Mouse (Mus musculus): ENCODE results near the gene Il22ra1.

The Il22ra1 gene

GRCm38 (mm10) chr4:135772671-135773070 lies 44.7 kb downstream of the Il22ra1 start:
- no peak for DNase-seq

DNA sequence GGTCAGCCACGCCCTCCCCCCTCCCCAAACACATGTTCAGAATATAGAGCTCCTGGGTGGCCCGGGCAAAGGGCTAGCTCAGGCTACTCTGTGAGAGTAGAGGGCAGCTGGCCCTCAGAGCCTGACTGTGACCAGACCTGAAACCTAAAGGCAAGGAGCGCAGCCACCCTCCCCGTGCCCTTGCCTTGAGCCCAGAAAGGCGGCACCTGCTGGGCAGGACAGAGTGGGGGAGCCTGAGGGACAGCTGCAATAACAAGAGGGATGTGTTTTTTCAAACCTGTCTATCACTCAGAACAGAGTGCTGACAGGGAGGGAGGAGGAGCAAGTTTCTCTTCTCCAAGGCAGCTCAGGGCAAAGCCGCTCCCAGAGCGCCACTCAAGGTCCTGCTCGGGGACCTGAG lies 46.5 kb downstream of the Il22ra1 start:
- no peak for DNase-seq

DNA sequence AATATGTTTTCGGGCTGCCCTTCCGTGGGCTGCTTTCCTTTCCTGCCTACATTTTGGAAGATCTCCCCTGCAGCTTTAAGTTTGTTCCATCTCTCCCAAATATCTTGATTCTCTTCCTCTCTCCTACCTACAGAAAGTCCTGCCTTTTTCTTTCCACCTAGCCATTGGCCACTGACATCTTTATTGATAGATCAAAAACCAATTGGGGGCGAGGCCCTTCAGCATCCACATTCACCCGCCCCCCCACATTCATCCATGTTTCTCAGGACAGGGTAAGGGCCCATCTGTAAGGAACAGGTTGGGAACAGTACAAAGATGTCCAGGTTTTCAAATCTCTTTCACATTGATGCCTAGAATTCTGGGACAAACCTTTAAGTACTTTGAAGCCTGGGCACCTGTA lies 48.9 kb downstream of the Il22ra1 start:
- DNase-seq: no peak

DNA sequence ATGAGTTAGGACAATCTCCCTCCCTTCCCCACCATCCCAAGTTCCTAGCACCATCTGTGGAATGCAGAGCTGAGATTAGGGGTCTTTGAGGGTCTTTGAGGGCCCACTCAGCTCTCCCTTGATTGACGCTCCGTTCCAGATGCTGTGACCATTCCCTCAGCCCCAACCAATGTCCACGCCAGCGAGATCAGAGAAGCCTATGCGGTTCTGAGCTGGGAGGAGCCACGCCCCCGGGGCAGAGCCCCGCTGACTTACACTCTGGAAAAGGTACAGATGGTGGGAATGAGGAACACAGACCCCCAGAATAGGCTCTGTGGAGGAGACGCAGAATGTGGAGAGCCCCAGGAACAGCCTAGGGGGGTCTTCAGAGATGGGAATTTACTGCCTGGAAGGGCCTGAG lies 51.7 kb downstream of the Il22ra1 start:
- DNase-seq: no peak

DNA sequence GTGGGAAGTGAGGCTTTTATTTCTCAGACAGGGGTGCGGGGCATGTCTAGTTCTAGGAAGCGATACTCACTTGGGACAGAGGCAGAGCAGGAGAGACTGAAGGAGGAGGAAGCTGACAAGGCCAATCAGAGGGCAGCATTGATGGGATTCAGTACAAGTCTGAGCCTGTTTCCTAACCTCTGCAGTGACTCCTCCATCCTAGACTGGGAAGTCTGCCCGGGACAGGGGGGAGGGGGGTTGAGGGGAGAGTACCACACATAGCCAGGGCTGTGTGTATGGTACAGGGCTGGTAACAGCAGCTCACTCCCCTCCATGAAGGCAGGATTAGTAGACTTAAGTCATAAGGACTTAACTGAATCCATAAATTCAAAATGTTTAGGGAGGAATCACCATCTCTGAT lies 52.3 kb downstream of the Il22ra1 start:
- DNase-seq: no peak

- DNase-seq: no peak
These were observed 53.3 kb downstream of the Il22ra1 start for GRCm38 (mm10) chr4:135781304-135781703.

DNA sequence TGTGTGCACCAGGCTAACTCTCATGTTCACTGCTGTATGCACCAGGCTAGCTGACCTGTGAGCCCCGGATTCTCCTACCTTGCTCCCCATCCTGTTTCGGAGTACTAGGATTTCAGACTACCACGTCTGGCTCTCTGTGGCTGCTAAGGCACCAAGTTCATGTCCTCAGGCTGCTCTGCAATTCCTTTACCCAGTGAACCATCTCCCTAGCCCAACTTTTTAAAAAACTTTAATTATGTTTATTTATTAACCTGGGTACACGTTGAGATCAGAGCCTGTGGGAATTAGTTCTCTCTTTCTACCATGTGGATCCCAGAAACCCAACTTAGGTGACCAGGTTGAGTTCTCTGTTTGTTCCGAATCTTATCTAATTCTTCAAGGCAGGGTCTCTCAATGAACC lies 58.6 kb downstream of the Il22ra1 start:
- no peak for DNase-seq

- no peak for DNase-seq
These were observed 59.3 kb downstream of the Il22ra1 start for GRCm38 (mm10) chr4:135787271-135787670.

- DNase-seq: no peak
These were observed 61.2 kb downstream of the Il22ra1 start for GRCm38 (mm10) chr4:135789135-135789534.

DNA sequence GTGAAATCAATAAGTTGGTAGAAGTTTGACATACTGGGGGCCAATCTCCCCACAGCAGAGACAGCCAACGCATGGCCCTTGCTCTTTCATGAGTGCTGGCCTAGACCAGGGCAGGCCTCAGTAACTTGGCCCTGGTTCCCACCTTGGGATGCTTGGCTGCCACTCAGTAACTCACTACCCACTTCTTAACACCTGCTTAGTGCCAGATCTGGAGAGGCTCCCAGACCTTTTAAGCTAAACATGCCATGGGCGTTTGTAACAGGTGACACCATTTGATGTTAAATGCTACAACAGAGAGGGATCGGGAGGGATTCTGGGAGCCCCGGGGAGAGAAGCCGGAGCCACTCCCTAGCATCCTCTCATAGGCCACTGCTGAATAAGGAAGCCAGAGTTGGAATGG lies 64.8 kb downstream of the Il22ra1 start:
- no peak for DNase-seq

DNA sequence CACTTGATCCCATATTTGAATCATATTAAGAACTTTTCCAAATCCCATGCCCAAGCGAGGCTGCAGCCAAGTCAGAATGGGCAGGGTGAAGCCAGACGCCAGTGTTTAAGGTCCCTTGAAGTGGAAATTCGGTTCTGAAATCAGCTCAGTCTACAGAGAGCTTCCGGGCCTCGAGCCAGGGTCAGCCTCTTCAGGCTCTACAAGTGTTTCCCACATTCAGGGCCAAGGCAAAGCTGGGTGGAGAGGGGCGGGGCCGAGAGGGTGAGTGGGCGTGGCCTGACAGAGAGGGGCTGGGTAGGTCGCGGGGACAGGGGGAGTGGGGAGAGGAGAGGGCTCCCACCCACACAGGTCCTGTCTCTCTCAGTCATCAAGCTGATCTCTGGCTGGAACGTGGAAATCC lies 70.0 kb downstream of the Il22ra1 start:
- no peak for DNase-seq

- DNase-seq: peak; percentile 81
These were observed 73.6 kb downstream of the Il22ra1 start for GRCm38 (mm10) chr4:135801543-135801942.
